Comparison of ENCODE assay signal across 1 mouse cellular context in the genomic region with DNA sequence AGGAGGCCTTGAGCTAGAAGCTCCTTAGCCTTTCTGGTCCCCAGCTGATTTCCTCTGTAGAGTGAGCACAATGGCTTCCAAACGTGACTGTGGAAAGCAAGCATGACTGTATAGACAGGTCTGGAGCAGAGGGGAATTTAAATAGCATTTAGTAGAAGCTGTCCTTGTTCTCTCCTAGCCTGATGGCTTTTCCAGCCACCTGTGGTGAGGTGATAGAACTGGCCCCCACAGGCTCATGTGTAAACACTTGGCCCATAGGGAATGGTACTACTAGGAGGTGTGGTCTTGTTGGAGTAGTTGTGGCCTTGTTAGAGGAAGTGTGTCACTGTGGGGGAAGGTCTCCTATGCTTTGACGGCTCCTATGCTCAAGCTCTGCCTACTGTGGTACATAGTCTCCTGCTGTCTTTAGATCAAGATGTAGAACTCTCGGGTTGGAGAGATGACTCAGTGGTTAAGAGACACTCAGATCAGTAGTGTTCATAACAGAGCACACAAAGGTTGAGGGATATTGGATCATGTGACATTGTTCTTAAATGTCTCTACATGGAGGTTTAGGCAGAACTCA.
A peak's percentile ranks its signal among the peaks of the same experiment; 100 is the strongest.
TF ChIP-seq lines count a peak whose summit lies in the region.

No protein-coding gene starts in this region.

TF ChIP-seq in MEL, 35 proteins besides CTCF, POLR2A, EP300 and RAD21:
- TF ChIP-seq USF1 (IDR thresholded peaks at IDR 0.05; ENCODE audit: low read depth, low read length) (0 out of 2 replicates have a peak, but pooled peaks have one; percentile 16), ZC3H11A (IDR thresholded peaks at IDR 0.05; ENCODE audit: low read depth, low read length) (no peak)
